Mouse (Mus musculus): ENCODE results near the gene Tdgf1. TPM values are rescaled to one million over a fixed set of nuclear protein-coding genes. Genes with fewer than 3 reads are reported as not detected.

Tdgf1 gene
- total and polyA plus RNA-seq, 2 experiments from 2014 or later = 0.66 TPM; not detected in 1

- ATAC-seq (no peak), DNase-seq (ENCODE audit: low spot score) (no peak)
- no peak for TF ChIP-seq CTCF (IDR thresholded peaks at IDR 0.05; ENCODE audit: low read depth)
- H3K9ac ChIP-seq (replicated peaks; ENCODE audit: low read length) = no peak within 1 kb of the TSS
- 90% methylated on average over 7 of the region's 7 CpGs for WGBS
- no peak within 1 kb of the TSS for H3K27ac ChIP-seq
- H3K9me3 ChIP-seq (ENCODE audit: low read length) = no peaks in the 10 kb centered on the region
- no peaks in the 10 kb centered on the region for H3K36me3 ChIP-seq (ENCODE audit: insufficient read depth, low read length)
- H3K4me3 ChIP-seq (ENCODE audit: low read length) = no peak within 1 kb of the TSS
- no peak within 1 kb of the TSS for H3K4me2 ChIP-seq (ENCODE audit: low read depth, low read length)
- no peaks in the 10 kb centered on the region for H3K4me1 ChIP-seq (ENCODE audit: insufficient read depth, low read length)
- no peaks in the 10 kb centered on the region for H3K27me3 ChIP-seq (ENCODE audit: insufficient read depth, low read length)
These were observed 29.2 kb downstream of the Tdgf1 start, which contains the start of gene Fam240a for GRCm38 (mm10) chr9:110916786-110917185. Gene Fam240a (minus strand): TSS chr9:110916861.

- H3K36me3 ChIP-seq (ENCODE audit: insufficient read depth, low read length) = no peaks in the 10 kb centered on the region
- H3K27me3 ChIP-seq (ENCODE audit: insufficient read depth, low read length) = no peaks in the 10 kb centered on the region
- H3K4me1 ChIP-seq (ENCODE audit: insufficient read depth, low read length) = no peaks in the 10 kb centered on the region
- TF ChIP-seq CTCF (IDR thresholded peaks at IDR 0.05; ENCODE audit: low read depth) = no peak
- H3K27ac ChIP-seq = no peak overlapping the region
- ATAC-seq (no peak), DNase-seq (ENCODE audit: low spot score) (no peak)
- no peak overlapping the region for H3K9ac ChIP-seq (replicated peaks; ENCODE audit: low read length)
- no peak overlapping the region for H3K4me2 ChIP-seq (ENCODE audit: low read depth, low read length)
- WGBS = 81% methylated on average over 8 of the region's 8 CpGs
- H3K9me3 ChIP-seq (ENCODE audit: low read length) = no peaks in the 10 kb centered on the region
- H3K4me3 ChIP-seq (ENCODE audit: low read length) = no peak overlapping the region
These were observed 30.5 kb downstream of the Tdgf1 start for GRCm38 (mm10) chr9:110915466-110915865.

- H3K4me1 ChIP-seq (ENCODE audit: insufficient read depth, low read length) = no peaks in the 10 kb centered on the region
- no peak for TF ChIP-seq CTCF (IDR thresholded peaks at IDR 0.05; ENCODE audit: low read depth)
- H3K9me3 ChIP-seq (ENCODE audit: low read length) = no peaks in the 10 kb centered on the region
- no peak overlapping the region for H3K4me3 ChIP-seq (ENCODE audit: low read length)
- 63% methylated on average over 21 of the region's 21 CpGs for WGBS
- DNase-seq (ENCODE audit: low spot score) = no peak
- ATAC-seq = no peak
- H3K9ac ChIP-seq (replicated peaks; ENCODE audit: low read length) = no peak overlapping the region
- no peaks in the 10 kb centered on the region for H3K36me3 ChIP-seq (ENCODE audit: insufficient read depth, low read length)
- no peak overlapping the region for H3K4me2 ChIP-seq (ENCODE audit: low read depth, low read length)
- no peaks in the 10 kb centered on the region for H3K27me3 ChIP-seq (ENCODE audit: insufficient read depth, low read length)
- no peak overlapping the region for H3K27ac ChIP-seq
These were observed 31.2 kb downstream of the Tdgf1 start for GRCm38 (mm10) chr9:110914631-110915236.

GRCm38 (mm10) chr9:110909371-110909967 lies 36.5 kb downstream of the Tdgf1 start:
- H3K4me3 ChIP-seq (ENCODE audit: low read length) = no peak overlapping the region
- no peak overlapping the region for H3K9ac ChIP-seq (replicated peaks; ENCODE audit: low read length)
- no peak for TF ChIP-seq CTCF (IDR thresholded peaks at IDR 0.05; ENCODE audit: low read depth)
- ATAC-seq (0 out of 2 replicates have a peak, but pooled peaks have one; percentile 40), DNase-seq (ENCODE audit: low spot score) (no peak)
- H3K36me3 ChIP-seq (ENCODE audit: insufficient read depth, low read length) = no peaks in the 10 kb centered on the region
- WGBS = 68% methylated on average over 6 of the region's 6 CpGs
- no peak overlapping the region for H3K4me2 ChIP-seq (ENCODE audit: low read depth, low read length)
- no peak overlapping the region for H3K27ac ChIP-seq
- no peaks in the 10 kb centered on the region for H3K9me3 ChIP-seq (ENCODE audit: low read length)
- H3K27me3 ChIP-seq (ENCODE audit: insufficient read depth, low read length) = no peaks in the 10 kb centered on the region
- no peaks in the 10 kb centered on the region for H3K4me1 ChIP-seq (ENCODE audit: insufficient read depth, low read length)

- H3K9me3 ChIP-seq (ENCODE audit: low read length) = no peaks in the 10 kb centered on the region
- no peak for ATAC-seq
- no peak for DNase-seq (ENCODE audit: low spot score)
- H3K36me3 ChIP-seq (ENCODE audit: insufficient read depth, low read length) = no peaks in the 10 kb centered on the region
- H3K9ac ChIP-seq (replicated peaks; ENCODE audit: low read length) = no peak overlapping the region
- no peaks in the 10 kb centered on the region for H3K4me1 ChIP-seq (ENCODE audit: insufficient read depth, low read length)
- 97% methylated on average over 3 of the region's 3 CpGs for WGBS
- TF ChIP-seq CTCF (IDR thresholded peaks at IDR 0.05; ENCODE audit: low read depth) = no peak
- no peaks in the 10 kb centered on the region for H3K27me3 ChIP-seq (ENCODE audit: insufficient read depth, low read length)
- no peak overlapping the region for H3K27ac ChIP-seq
- no peak overlapping the region for H3K4me3 ChIP-seq (ENCODE audit: low read length)
- no peak overlapping the region for H3K4me2 ChIP-seq (ENCODE audit: low read depth, low read length)
These were observed 37.3 kb downstream of the Tdgf1 start for GRCm38 (mm10) chr9:110908631-110909016.

GRCm38 (mm10) chr9:110907838-110908630 lies 37.9 kb downstream of the Tdgf1 start:
- no peak overlapping the region for H3K4me2 ChIP-seq (ENCODE audit: low read depth, low read length)
- no peaks in the 10 kb centered on the region for H3K9me3 ChIP-seq (ENCODE audit: low read length)
- no peak overlapping the region for H3K4me3 ChIP-seq (ENCODE audit: low read length)
- DNase-seq (ENCODE audit: low spot score) (no peak), ATAC-seq (no peak)
- H3K9ac ChIP-seq (replicated peaks; ENCODE audit: low read length) = no peak overlapping the region
- no peaks in the 10 kb centered on the region for H3K27me3 ChIP-seq (ENCODE audit: insufficient read depth, low read length)
- no peak for TF ChIP-seq CTCF (IDR thresholded peaks at IDR 0.05; ENCODE audit: low read depth)
- H3K27ac ChIP-seq = no peak overlapping the region
- H3K36me3 ChIP-seq (ENCODE audit: insufficient read depth, low read length) = no peaks in the 10 kb centered on the region
- WGBS = 78% methylated on average over 4 of the region's 4 CpGs
- no peaks in the 10 kb centered on the region for H3K4me1 ChIP-seq (ENCODE audit: insufficient read depth, low read length)
